Mouse (Mus musculus): ENCODE data around the gene Erp29.

The Erp29 gene

GRCm38 (mm10) chr5:121386120-121386909, 66.0 kb downstream of the Erp29 start:
- DNase-seq, result no peak

- DNase-seq, result peak; percentile 94
Measured at GRCm38 (mm10) chr5:121385461-121386119, 66.7 kb downstream of the Erp29 start, which contains the start of gene Trafd1. Trafd1 (minus strand) TSS chr5:121385632.

GRCm38 (mm10) chr5:121384757-121385460, 67.4 kb downstream of the Erp29 start:
- DNase-seq, result peak; percentile 75

- DNase-seq, result peak; percentile 62
Measured at GRCm38 (mm10) chr5:121383857-121384756, 68.2 kb downstream of the Erp29 start.

GRCm38 (mm10) chr5:121380692-121381091, 71.6 kb downstream of the Erp29 start:
- no peak for DNase-seq

- no peak for DNase-seq
Measured at GRCm38 (mm10) chr5:121378678-121379256, 73.5 kb downstream of the Erp29 start.
